Mouse (Mus musculus): ENCODE results near the gene Pus7. TPM values are rescaled to one million over a fixed set of nuclear protein-coding genes. Genes with fewer than 3 reads are reported as not detected.
"Not testable (repeated sequence)": the region's sequence is repeated elsewhere in the genome, so short reads cannot be mapped to it uniquely, and the experiment has no call there.

The Pus7 gene
- polyA plus RNA-seq, 1 experiment from 2014 or later: 37.6 TPM

DNA sequence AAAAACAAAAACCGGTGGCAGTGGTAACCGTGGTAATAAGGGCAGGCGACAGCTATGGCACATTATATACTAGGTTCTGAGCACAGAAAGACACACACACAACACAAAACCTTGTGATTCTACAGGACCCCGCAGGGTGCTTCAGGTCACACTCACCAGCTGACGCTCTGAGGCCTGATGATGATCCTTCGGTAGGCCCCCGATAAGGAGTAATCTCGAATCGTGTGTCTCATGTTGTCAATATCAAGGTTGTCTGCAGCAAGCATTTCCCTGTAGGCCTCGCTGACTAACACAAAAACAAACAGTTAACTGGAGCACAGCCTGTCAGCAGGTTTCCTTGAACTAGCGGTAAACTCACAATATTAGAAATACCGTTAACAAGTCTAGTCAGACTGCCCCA, 40.2 kb downstream of the Pus7 start:
- Histone ChIP-seq H3K9ac (no peak overlapping the region), H3K9me3 (replicated peaks) (no peaks in the 10 kb centered on the region), H3K4me1 (no peaks in the 10 kb centered on the region), H3K4me3 (no peak overlapping the region), H3K4me2 (no peak overlapping the region), H3K27ac (no peak overlapping the region), H3K27me3 (replicated peaks) (no peaks in the 10 kb centered on the region), H3K36me3 (peaks cover 91% of the 10 kb centered on the region)
- no peak for ATAC-seq
- 91% methylated on average over 12 of the region's 12 CpGs for WGBS (ENCODE audit: insufficient replicate concordance)

- Histone ChIP-seq H3K27ac (no peak overlapping the region), H3K9me3 (replicated peaks) (no peaks in the 10 kb centered on the region), H3K4me1 (no peaks in the 10 kb centered on the region), H3K4me2 (no peak overlapping the region), H3K9ac (no peak overlapping the region), H3K36me3 (peaks cover 29% of the 10 kb centered on the region), H3K27me3 (replicated peaks) (no peaks in the 10 kb centered on the region), H3K4me3 (no peak overlapping the region)
- 74% methylated on average over 4 of the region's 4 CpGs for WGBS (ENCODE audit: insufficient replicate concordance)
- ATAC-seq: no peak
Observed at GRCm38 (mm10) chr5:23737111-23737510, 46.4 kb downstream of the Pus7 start.

- Histone ChIP-seq H3K4me3 (no peak overlapping the region), H3K9ac (no peak overlapping the region), H3K9me3 (replicated peaks) (no peaks in the 10 kb centered on the region), H3K27ac (no peak overlapping the region), H3K4me1 (no peaks in the 10 kb centered on the region), H3K27me3 (replicated peaks) (no peaks in the 10 kb centered on the region), H3K4me2 (no peak overlapping the region), H3K36me3 (peaks cover 22% of the 10 kb centered on the region)
- WGBS (ENCODE audit: insufficient replicate concordance): 59% methylated on average over 4 of the region's 4 CpGs
- no peak for ATAC-seq
Observed at GRCm38 (mm10) chr5:23736366-23736765, 47.1 kb downstream of the Pus7 start.

GRCm38 (mm10) chr5:23721956-23722355, 61.6 kb downstream of the Pus7 start:
- no peaks in the 10 kb centered on the region for H3K27me3 ChIP-seq (replicated peaks)
- no peaks in the 10 kb centered on the region for H3K36me3 ChIP-seq
- ATAC-seq: no peak
- no peak overlapping the region for H3K27ac ChIP-seq
- peaks cover 20% of the 10 kb centered on the region for H3K4me1 ChIP-seq
- no peak overlapping the region for H3K4me3 ChIP-seq
- WGBS (ENCODE audit: insufficient replicate concordance): 74% methylated on average over 2 of the region's 2 CpGs
- H3K4me2 ChIP-seq: no peak overlapping the region
- H3K9ac ChIP-seq: no peak overlapping the region
- no peaks in the 10 kb centered on the region for H3K9me3 ChIP-seq (replicated peaks)

DNA sequence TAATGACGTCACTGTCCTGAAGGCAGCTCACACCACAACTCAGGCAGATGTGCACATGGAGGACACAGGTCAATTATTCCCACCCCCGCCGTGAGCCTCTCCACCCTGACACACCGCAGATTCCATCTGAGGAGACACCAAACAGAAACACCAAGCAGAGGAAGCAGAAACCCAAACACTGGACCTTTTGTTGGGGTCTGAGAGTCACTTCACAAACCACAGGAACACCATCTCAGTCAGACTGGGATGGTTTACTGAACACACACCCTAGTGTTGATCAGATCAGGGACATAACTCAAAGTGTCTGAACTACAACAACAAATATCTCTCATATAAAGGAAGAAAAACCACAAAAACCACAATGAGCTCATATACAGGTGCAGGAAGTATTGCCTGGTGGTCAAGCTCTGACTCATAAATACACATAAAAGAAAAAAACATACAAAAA, 64.6 kb downstream of the Pus7 start:
- 43% methylated on average over 4 of the region's 4 CpGs for WGBS (ENCODE audit: insufficient replicate concordance)
- Histone ChIP-seq H3K9me3 (replicated peaks) (no peaks in the 10 kb centered on the region), H3K9ac (no peak overlapping the region), H3K36me3 (no peaks in the 10 kb centered on the region), H3K27me3 (replicated peaks) (no peaks in the 10 kb centered on the region), H3K4me3 (no peak overlapping the region), H3K27ac (no peak overlapping the region), H3K4me1 (peaks cover 21% of the 10 kb centered on the region), H3K4me2 (no peak overlapping the region)
- ATAC-seq: no peak

DNA sequence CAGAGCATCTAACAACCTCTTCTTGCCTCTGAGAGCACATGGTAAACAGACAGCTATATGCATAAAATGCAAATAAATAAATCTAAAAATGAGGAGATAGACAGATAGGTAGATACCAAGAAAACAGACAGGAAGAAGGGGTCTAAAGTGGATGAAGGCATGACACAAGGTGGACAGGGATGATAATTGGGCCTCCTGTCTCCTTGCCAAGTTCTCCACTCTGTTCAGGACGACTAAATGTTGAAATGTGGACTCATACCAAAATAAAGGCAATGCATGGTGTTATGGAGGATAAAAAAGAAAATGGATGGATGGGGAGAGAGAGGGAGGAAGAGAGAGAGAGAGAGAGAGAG, 65.4 kb downstream of the Pus7 start:
- H3K27me3 ChIP-seq (replicated peaks): no peaks in the 10 kb centered on the region
- H3K4me1 ChIP-seq: peaks cover 24% of the 10 kb centered on the region
- no peaks in the 10 kb centered on the region for H3K9me3 ChIP-seq (replicated peaks)
- no peak overlapping the region for H3K9ac ChIP-seq
- no peak overlapping the region for H3K4me2 ChIP-seq
- H3K36me3 ChIP-seq: no peaks in the 10 kb centered on the region
- ATAC-seq: no peak
- WGBS (ENCODE audit: insufficient replicate concordance): 27% methylated on average over 1 of the region's 1 CpGs
- no peak overlapping the region for H3K27ac ChIP-seq
- H3K4me3 ChIP-seq: no peak overlapping the region

DNA sequence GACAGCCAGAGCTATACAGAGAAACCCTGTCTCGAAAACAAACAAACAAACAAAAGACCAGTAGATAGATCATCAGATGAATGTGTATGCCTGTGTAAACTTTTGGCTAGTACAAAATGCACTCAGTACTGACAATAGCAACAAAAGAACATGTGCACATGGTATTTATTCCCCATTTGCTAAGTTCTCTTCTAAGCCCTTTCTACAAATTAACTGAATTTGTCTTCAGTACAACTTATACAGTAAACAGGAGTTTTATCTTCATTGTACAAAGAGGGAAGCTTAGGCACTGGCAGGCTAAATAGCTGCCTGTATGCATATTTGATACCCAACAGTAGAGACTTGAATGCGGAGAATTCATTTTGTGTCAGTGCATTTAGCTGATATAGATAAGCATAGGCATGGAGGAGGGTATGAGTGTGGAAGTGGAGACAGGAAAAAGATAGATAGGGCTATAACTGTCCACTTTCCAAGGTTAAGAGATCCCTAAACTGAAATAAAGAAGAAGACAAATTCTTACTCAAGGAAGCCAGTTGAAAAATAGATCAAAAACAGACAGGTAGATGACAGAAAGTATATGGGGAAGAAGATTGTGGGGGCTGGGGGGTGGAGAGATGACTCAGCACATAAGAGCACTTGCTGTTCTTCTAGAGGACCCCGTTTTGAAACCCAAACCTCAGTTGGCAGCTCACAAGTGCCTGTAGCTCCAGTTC, 65.9 kb downstream of the Pus7 start:
- H3K4me1 ChIP-seq: peaks cover 27% of the 10 kb centered on the region
- no peak overlapping the region for H3K27ac ChIP-seq
- no peaks in the 10 kb centered on the region for H3K27me3 ChIP-seq (replicated peaks)
- ATAC-seq: peak; percentile 23; the same call in 1 of the 2 replicates
- no peak overlapping the region for H3K9ac ChIP-seq
- H3K9me3 ChIP-seq (replicated peaks): no peaks in the 10 kb centered on the region
- H3K36me3 ChIP-seq: no peaks in the 10 kb centered on the region
- 43% methylated on average over 3 of the region's 3 CpGs for WGBS (ENCODE audit: insufficient replicate concordance)
- no peak overlapping the region for H3K4me3 ChIP-seq
- H3K4me2 ChIP-seq: no peak overlapping the region

- no peak for ATAC-seq
- H3K9me3 ChIP-seq (replicated peaks): peaks cover 24% of the 10 kb centered on the region
- H3K4me2 ChIP-seq: peak overlapping the region; percentile 77
- 77% methylated on average over 8 of the region's 8 CpGs for WGBS (ENCODE audit: insufficient replicate concordance)
- H3K4me3 ChIP-seq: peak overlapping the region; percentile 72; the same call in 1 of the 2 replicates
- peaks cover 26% of the 10 kb centered on the region for H3K36me3 ChIP-seq
- H3K9ac ChIP-seq: no peak overlapping the region; the same call in 1 of the 2 replicates
- H3K27me3 ChIP-seq (replicated peaks): no peaks in the 10 kb centered on the region
- no peak overlapping the region for H3K27ac ChIP-seq
- H3K4me1 ChIP-seq: peaks cover 33% of the 10 kb centered on the region
Observed at GRCm38 (mm10) chr5:23713401-23714335, 69.8 kb downstream of the Pus7 start.

DNA sequence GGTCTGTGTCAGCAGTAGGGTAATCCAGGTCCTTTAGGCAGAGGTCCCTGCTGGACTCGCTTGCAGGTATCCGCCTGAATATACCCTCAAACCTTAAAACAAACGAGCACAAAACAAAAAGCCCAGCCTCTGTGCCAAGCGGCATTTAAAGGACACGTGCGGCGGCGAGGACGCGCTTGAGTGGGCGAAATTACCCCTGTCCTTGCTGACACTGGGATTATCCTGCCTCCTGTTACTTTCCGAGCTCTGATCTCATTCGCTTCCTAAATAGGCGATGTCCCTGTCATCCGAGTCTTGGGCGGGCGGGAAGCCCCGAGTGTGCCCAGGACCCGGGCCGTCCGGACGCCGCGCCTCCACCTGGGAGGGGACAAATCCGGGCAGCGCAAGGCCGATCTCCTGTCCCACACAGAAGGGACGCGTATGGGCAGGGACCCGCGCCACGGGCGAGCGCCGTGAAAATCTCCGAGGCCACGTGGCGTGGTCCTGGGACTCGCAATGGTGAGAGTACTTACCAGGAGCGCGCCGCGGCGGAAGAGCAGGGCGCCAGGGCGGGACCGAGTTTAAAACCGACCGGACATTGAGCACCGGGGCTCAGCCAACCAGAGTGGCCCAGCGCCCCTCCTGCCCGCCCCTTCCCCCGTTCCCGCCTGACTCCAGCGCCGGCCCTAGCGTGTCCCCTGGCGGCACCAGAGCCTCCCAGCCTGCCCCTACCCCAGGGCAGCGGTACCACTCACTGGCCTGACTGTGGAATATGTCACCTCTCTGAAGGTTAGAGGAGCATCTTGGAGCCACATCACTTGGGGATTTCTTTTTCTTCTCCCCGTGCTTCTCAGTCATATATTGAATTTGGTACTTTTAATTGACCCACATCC, 71.1 kb downstream of the Pus7 start:
- peaks cover 20% of the 10 kb centered on the region for H3K4me1 ChIP-seq
- H3K27ac ChIP-seq: peak overlapping the region; percentile 58; the same call in 1 of the 2 replicates
- H3K9me3 ChIP-seq (replicated peaks): peaks cover 36% of the 10 kb centered on the region
- peak overlapping the region; percentile 71 for H3K9ac ChIP-seq
- H3K36me3 ChIP-seq: peaks cover 38% of the 10 kb centered on the region
- peak; percentile 96 for ATAC-seq
- 6% methylated on average over 60 of the region's 60 CpGs for WGBS (ENCODE audit: insufficient replicate concordance)
- peak overlapping the region; percentile 77 for H3K4me2 ChIP-seq
- H3K27me3 ChIP-seq (replicated peaks): no peaks in the 10 kb centered on the region
- H3K4me3 ChIP-seq: peak overlapping the region; percentile 72

GRCm38 (mm10) chr5:23711671-23712129, 71.8 kb downstream of the Pus7 start:
- Histone ChIP-seq H3K27ac (peak overlapping the region; percentile 58; the same call in 1 of the 2 replicates), H3K36me3 (peaks cover 45% of the 10 kb centered on the region), H3K4me1 (peaks cover 15% of the 10 kb centered on the region), H3K4me2 (peak overlapping the region; percentile 77), H3K9ac (peak overlapping the region; percentile 71), H3K9me3 (replicated peaks) (peaks cover 43% of the 10 kb centered on the region), H3K4me3 (peak overlapping the region; percentile 72)
- H3K27me3 ChIP-seq (replicated peaks); ATAC-seq: not testable (repeated sequence)
- WGBS (ENCODE audit: insufficient replicate concordance): 56% methylated on average over 6 of the region's 6 CpGs

GRCm38 (mm10) chr5:23711244-23711643, 72.3 kb downstream of the Pus7 start:
- Histone ChIP-seq H3K36me3 (peaks cover 49% of the 10 kb centered on the region), H3K27ac (no peak overlapping the region), H3K4me1 (peaks cover 15% of the 10 kb centered on the region), H3K9ac (no peak overlapping the region), H3K9me3 (replicated peaks) (peaks cover 46% of the 10 kb centered on the region), H3K4me2 (peak overlapping the region; percentile 77), H3K27me3 (replicated peaks) (no peaks in the 10 kb centered on the region), H3K4me3 (peak overlapping the region; percentile 72; the same call in 1 of the 2 replicates)
- 86% methylated on average over 4 of the region's 4 CpGs for WGBS (ENCODE audit: insufficient replicate concordance)
- no peak for ATAC-seq

All from liver, embryonic 12.5 days (tissue).